Mouse (Mus musculus) stomach, embryonic 16.5 days (tissue): ENCODE data around the gene Dcun1d5. TPM values are rescaled to one million over a fixed set of nuclear protein-coding genes. Genes with fewer than 3 reads are reported as not detected.

Experiments
- ATAC-seq: fragments of 200-750 bp; cut with Nextera tagmentation; 2 replicates; pipeline ENCODE4 v1.8.0; 2017; ENCODE audit warnings: moderate number of reproducible peaks, moderate TSS enrichment; ENCODE audit not compliant: insufficient read depth, low FRiP score
- H3K27ac ChIP-seq: fragments of 300-500 bp; sonication (generic); 2 replicates; pipeline ENCODE4 v1.5.1; 2014; ENCODE audit warnings: low read length
- H3K27me3 ChIP-seq: fragments of 300-500 bp; sonication (generic); 2 replicates; pipeline ENCODE4 v1.6.1; 2014; ENCODE audit warnings: low read length, control low read depth, mixed read lengths; ENCODE audit not compliant: control insufficient read depth, insufficient read depth
- H3K36me3 ChIP-seq: fragments of 300-500 bp; sonication (generic); 2 replicates; pipeline ENCODE4 v1.6.1; 2014; ENCODE audit warnings: low read length; ENCODE audit not compliant: control insufficient read depth, insufficient read depth
- H3K4me1 ChIP-seq: fragments of 300-500 bp; sonication (generic); 2 replicates; pipeline ENCODE4 v1.6.1; 2014; ENCODE audit warnings: low read length, control low read depth, mixed read lengths; ENCODE audit not compliant: control insufficient read depth, insufficient read depth
- H3K4me2 ChIP-seq: fragments of 300-500 bp; sonication (generic); 2 replicates; pipeline ENCODE4 v1.6.1; 2014; ENCODE audit warnings: low read depth, low read length, mixed read lengths
- H3K4me3 ChIP-seq: fragments of 300-500 bp; sonication (generic); replicated peaks from 2 replicates; pipeline ENCODE4 v1.5.1; 2014; ENCODE audit warnings: mild to moderate bottlenecking, low read length
- H3K9ac ChIP-seq: fragments of 300-500 bp; sonication (generic); 2 replicates; pipeline ENCODE4 v1.6.1; 2014; ENCODE audit warnings: low read length
- H3K9me3 ChIP-seq: fragments of 300-500 bp; sonication (generic); replicated peaks from 2 replicates; pipeline ENCODE4 v1.6.1; 2016; ENCODE audit warnings: low read length, control low read depth; ENCODE audit not compliant: control insufficient read depth
- WGBS: fragments of 180-500 bp; shearing (Covaris S2); extraction: QIAGEN DNeasy Blood & Tissue Kit; methylation state at CpG from one replicate; pipeline ENCODE4 v1.1.7; 2014; 5-methylcytosine and 5-hydroxymethylcytosine counted together
- polyA plus RNA-seq: library from polyadenylated mRNA; unstranded; fragments of >200 nt; fragmentation: Nextera tagmentation; extraction: Ambion mirVana; gene quantifications from 2 replicates; pipeline ENCODE4 v1.2.1, GENCODE M21; 2015

Dcun1d5 gene
- polyA plus RNA-seq = 85.6 and 96.5 TPM in 2 replicates

- Histone ChIP-seq H3K4me1 (peaks cover 8% of the 10 kb centered on the region), H3K9me3 (no peaks in the 10 kb centered on the region), H3K27me3 (no peaks in the 10 kb centered on the region), H3K27ac (peak within 1 kb of the TSS; percentile 97), H3K4me2 (peak within 1 kb of the TSS; percentile 88), H3K36me3 (no peaks in the 10 kb centered on the region), H3K9ac (peak within 1 kb of the TSS; percentile 97), H3K4me3 (peak within 1 kb of the TSS; percentile 94)
- ATAC-seq = peak; percentile 99
- 0% methylated on average over 55 of the region's 62 CpGs for WGBS
These were observed at the start of gene Dcun1d5, which contains the start of gene Dync2h1 for GRCm38 (mm10) chr9:7184172-7184896. TSS of gene Dcun1d5 (plus strand) at chr9:7184520. TSS of gene Dync2h1 (minus strand) at chr9:7184446.

GRCm38 (mm10) chr9:7154391-7154790 lies 29.9 kb upstream of the Dcun1d5 start:
- no peaks in the 10 kb centered on the region for H3K36me3 ChIP-seq
- no peaks in the 10 kb centered on the region for H3K27me3 ChIP-seq
- no peaks in the 10 kb centered on the region for H3K9me3 ChIP-seq
- H3K4me3 ChIP-seq = no peak overlapping the region
- H3K9ac ChIP-seq = no peak overlapping the region
- ATAC-seq = no peak
- no peak overlapping the region for H3K27ac ChIP-seq
- no peak overlapping the region for H3K4me2 ChIP-seq
- no peaks in the 10 kb centered on the region for H3K4me1 ChIP-seq
- WGBS = 88% methylated on average over 2 of the region's 2 CpGs

- H3K27ac ChIP-seq = no peak overlapping the region
- no peak overlapping the region for H3K9ac ChIP-seq
- H3K4me2 ChIP-seq = no peak overlapping the region
- ATAC-seq = no peak
- WGBS = 81% methylated on average over 7 of the region's 7 CpGs
- no peaks in the 10 kb centered on the region for H3K4me1 ChIP-seq
- H3K27me3 ChIP-seq = no peaks in the 10 kb centered on the region
- no peaks in the 10 kb centered on the region for H3K36me3 ChIP-seq
- no peaks in the 10 kb centered on the region for H3K9me3 ChIP-seq
- no peak overlapping the region for H3K4me3 ChIP-seq
These were observed 25.7 kb upstream of the Dcun1d5 start for GRCm38 (mm10) chr9:7158605-7159004.

- no peak overlapping the region for H3K27ac ChIP-seq
- H3K4me3 ChIP-seq = no peak overlapping the region
- H3K4me1 ChIP-seq = no peaks in the 10 kb centered on the region
- no peaks in the 10 kb centered on the region for H3K36me3 ChIP-seq
- no peaks in the 10 kb centered on the region for H3K9me3 ChIP-seq
- no peaks in the 10 kb centered on the region for H3K27me3 ChIP-seq
- 80% methylated on average over 3 of the region's 3 CpGs for WGBS
- no peak for ATAC-seq
- no peak overlapping the region for H3K4me2 ChIP-seq
- H3K9ac ChIP-seq = no peak overlapping the region
These were observed 24.6 kb upstream of the Dcun1d5 start for GRCm38 (mm10) chr9:7159718-7160117.

- no peak for ATAC-seq
- Histone ChIP-seq H3K4me3 (no peak overlapping the region), H3K9ac (no peak overlapping the region), H3K27ac (no peak overlapping the region), H3K36me3 (no peaks in the 10 kb centered on the region), H3K9me3 (no peaks in the 10 kb centered on the region), H3K4me1 (no peaks in the 10 kb centered on the region), H3K4me2 (no peak overlapping the region), H3K27me3 (no peaks in the 10 kb centered on the region)
- 91% methylated on average over 5 of the region's 5 CpGs for WGBS
These were observed 23.6 kb upstream of the Dcun1d5 start for GRCm38 (mm10) chr9:7160688-7161087.

- no peak for ATAC-seq
- Histone ChIP-seq H3K9ac (no peak overlapping the region), H3K4me1 (no peaks in the 10 kb centered on the region), H3K4me2 (no peak overlapping the region), H3K27me3 (no peaks in the 10 kb centered on the region), H3K27ac (no peak overlapping the region), H3K9me3 (no peaks in the 10 kb centered on the region), H3K4me3 (no peak overlapping the region), H3K36me3 (no peaks in the 10 kb centered on the region)
- 85% methylated on average over 6 of the region's 6 CpGs for WGBS
These were observed 16.9 kb upstream of the Dcun1d5 start for GRCm38 (mm10) chr9:7167339-7167998.

GRCm38 (mm10) chr9:7173756-7174155 lies 10.6 kb upstream of the Dcun1d5 start:
- 90% methylated on average over 1 of the region's 1 CpGs for WGBS
- H3K27me3 ChIP-seq = no peaks in the 10 kb centered on the region
- H3K36me3 ChIP-seq = no peaks in the 10 kb centered on the region
- no peaks in the 10 kb centered on the region for H3K9me3 ChIP-seq
- peaks cover 4% of the 10 kb centered on the region; the same call in 1 of the 2 replicates for H3K4me1 ChIP-seq
- H3K9ac ChIP-seq = no peak overlapping the region
- H3K27ac ChIP-seq = no peak overlapping the region
- H3K4me3 ChIP-seq = no peak overlapping the region
- ATAC-seq = no peak
- no peak overlapping the region for H3K4me2 ChIP-seq

GRCm38 (mm10) chr9:7176618-7177610 lies 7.4 kb upstream of the Dcun1d5 start:
- peaks cover 4% of the 10 kb centered on the region; the same call in 1 of the 2 replicates for H3K4me1 ChIP-seq
- peak overlapping the region; percentile 66 for H3K4me3 ChIP-seq
- no peak overlapping the region for H3K27ac ChIP-seq
- H3K36me3 ChIP-seq = no peaks in the 10 kb centered on the region
- H3K9me3 ChIP-seq = no peaks in the 10 kb centered on the region
- 11% methylated on average over 41 of the region's 41 CpGs for WGBS
- ATAC-seq = peak; percentile 98
- H3K9ac ChIP-seq = peak overlapping the region; percentile 71
- peak overlapping the region; percentile 94 for H3K4me2 ChIP-seq
- no peaks in the 10 kb centered on the region for H3K27me3 ChIP-seq
